Mouse (Mus musculus) adrenal gland (tissue): Measurements from ENCODE around the gene Marc1.

Source experiments
- intact Hi-C: fragments of 180-260 bp; cut with DNase I; formaldehyde crosslinking; loops from one replicate; pipeline ENCODE4 v1.15.1; 2025
- microRNA-seq, 2 experiments: library from miRNA; unstranded; fragments of <30 nt; microRNA quantifications; one replicate each; pipeline ENCODE4; 2019

Gene Marc1

DNA sequence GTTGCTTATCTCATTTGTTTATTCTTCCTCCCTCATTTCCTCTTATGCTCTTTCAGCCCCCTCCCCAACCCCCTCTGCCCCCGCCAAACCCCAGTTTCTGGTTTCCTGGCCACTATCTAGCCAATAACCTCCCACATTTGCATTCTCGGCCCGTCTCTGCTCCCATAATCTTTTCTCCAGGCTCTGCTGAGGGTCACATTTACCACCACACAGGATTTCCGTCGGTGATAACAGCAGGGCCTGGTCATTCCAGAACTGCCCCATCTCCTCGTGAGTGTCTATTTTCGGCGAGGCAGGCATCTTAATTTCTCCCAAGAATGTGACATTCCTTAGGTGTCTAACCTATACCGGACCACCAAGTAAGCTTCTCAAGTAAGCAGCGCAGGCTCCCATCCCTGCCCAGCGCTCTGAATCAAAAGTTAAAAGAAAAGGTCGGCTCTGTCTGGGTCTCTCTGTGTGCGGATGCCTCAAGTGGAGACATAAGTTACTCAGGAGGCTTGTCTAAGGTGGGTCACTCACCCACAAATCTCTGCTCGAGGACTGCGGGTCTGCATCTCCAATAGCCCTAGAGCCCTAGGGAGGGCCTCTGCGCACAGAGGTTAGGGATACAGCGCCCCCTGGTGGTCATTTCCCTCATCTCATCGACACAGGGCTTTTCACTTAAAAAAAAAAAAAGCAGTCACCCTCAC is 39.8 kb downstream of the Marc1 start:
- intact Hi-C loops = loop anchor here (10.0 kb wide), 1 partner anchor 507 kb away; no protein-coding TSS in a partner anchor

DNA sequence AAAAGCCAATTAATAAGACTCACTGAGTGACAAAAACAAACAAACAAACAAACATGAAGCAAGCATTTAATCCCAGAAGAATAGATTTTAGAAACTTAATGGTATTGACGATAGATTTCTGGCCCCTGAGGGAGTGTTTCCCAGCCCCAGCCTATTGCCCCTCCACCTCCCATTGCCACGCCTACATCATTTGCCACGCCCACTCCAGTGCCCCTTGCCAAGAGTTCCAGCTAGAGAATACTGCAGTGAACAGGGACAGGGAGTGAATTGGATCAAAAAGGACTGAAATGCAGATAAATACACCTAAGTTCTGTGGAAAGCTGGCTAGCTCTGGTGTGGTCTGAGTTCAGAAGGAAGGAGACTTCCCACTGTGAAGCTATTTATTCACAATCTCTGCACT is 47.2 kb downstream of the Marc1 start:
- intact Hi-C loops = no loop called here

DNA sequence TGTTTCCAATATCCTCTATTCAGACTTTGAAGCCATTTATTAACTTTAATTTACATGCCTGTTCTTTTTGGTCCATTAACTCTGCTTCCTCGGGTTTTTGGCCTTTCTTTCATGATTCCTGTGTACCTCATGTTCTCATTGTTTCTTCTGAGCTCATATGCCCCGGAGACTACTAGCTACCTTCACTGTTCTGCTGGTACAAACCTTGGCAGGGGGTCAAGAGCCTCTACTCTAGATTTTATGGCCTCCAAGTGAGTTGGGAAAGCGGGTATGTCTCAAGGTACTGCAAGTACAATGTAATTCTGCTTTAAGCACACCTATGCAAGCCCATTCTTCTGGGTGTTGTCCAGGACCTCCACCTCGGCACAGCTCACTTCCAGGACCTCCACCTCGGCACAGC is 48.2 kb downstream of the Marc1 start:
- intact Hi-C loops = no loop called here

DNA sequence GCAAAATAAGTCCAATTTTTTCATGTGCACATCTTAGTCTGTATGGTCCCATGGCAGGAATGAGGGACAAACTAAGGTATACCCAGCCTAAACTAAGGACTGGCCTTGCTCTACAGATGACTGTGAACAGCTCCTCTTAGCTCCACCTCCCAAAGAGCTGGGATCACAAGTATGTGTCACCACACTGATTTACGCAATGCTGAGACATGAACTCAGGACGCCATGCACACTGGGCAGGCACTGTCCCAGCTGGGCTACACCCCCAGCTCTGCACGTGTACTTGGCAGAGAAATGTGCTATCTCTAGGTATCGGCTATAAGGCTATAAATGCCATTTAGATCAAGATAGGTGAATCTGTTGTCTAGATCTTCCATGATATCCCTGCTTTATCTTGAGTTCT is 49.1 kb downstream of the Marc1 start:
- intact Hi-C loops = no loop called here

DNA sequence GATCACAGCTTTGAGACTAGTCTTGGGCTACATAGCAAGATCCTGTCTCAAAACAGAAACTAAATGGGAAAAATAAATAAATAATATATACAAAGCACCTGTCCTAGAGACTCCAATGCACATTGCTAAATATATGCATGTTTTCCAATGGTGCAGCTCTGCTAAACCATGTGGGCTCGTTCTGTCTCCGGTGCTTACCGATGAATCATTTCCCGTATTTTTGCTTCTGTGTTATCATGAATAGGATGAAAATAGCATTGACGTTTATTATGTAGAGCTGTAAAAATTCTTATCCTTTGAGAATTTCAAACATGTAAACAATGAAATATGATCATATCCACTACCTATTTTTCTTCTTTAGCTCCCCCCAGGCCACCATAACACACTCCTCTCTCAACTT is 58.4 kb downstream of the Marc1 start:
- intact Hi-C loops = no loop called here

DNA sequence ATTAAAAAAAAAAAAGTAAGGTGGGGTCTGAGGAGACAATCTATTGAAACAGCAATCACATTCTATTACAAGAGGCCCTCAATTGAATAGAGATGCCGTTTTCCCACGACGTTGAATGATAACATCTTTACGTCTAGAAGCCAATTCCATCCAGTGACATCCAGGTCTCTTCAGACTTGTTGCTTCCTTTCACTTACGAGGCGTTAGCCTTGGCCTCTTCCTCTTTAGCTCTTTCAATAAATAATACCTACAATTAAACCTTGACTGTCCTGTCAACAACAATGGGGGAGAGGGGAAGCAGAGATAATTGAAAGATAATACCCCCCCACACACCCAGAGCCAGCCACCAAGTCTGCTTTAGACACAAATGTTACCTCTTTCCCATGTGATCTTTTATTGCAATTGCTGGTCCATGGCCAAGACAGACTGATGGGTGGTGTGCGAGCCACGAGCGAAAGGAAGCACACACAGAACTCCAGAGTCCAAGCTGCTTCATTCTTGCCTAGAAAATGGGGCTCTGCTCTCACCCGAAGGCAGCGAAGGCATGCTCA is 60.9 kb downstream of the Marc1 start:
- intact Hi-C loops = no loop called here

DNA sequence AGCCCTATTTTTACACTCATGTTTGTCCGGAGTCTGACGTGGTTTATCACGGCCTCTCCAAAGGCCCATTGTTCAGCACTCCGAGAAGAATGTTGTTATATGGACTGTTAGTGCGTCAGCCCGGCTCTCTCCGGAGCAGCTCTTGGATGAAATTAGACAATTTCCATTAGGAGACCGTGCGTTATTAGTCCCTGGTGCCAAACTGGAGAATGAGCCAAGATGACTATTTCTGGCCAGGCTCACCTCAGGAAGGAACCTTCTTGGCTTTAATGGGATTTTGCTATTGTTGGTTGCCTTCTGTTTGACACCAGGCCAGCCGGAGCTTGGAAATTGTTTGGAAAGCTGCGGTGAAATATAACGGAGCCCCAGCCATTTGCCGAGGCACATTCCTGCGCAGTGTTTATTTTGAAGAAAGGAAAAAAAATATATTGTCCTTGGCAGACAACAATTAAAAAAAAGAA is 62.4 kb downstream of the Marc1 start:
- intact Hi-C loops = no loop called here

DNA sequence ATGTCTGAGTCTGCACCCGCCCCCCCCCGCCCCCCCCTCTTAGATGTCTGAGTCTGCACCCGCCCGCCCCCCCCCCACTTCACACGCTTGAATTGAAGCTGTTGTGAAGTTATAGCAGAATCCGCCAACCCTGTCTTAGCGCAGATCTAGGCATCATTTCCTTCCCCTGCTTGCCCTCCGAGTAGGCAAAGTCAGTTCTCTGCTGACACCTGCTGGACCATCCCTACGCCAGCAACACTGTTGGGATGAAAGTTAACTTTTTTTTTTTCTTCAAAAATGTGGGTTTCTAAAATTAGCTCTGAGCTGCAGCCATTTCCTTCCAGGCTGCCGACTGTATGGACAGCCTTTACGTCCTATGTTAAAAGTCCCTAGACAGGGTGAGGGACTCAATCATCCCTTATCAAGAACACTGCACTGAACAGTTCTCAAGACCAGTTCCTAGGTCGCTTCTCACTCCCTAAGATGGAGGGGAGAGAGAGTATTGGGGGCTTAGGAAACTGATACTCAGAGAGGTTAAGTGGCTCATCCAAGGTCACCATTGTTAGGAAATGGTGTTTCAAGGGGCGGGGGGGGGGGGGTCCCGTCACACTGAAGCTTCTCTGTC is 73.1 kb downstream of the Marc1 start:
- intact Hi-C loops = loop anchor here (2.0 to 5.0 kb wide), 2 partner anchors 291 to 471 kb away; no protein-coding TSS in a partner anchor

DNA sequence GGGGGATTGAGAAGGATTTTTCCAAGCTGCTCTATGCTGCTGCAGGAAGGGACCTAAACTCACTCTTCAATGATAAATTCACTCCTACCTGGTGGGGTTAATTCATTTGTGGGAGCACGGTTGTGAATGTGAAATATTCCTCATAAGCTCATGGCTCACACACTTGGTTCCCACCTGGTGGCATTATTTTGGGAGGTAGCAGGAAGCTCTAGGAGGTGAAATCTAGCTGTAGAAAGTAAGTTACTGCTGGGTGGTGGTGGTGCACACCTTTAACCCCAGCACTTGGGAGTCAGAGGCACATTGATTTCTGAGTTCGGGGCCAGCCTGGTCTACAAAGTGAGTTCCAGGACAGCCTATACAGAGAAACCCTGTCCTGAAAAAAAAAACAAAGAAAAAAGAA is 73.9 kb downstream of the Marc1 start:
- intact Hi-C loops = loop anchor here (5.0 kb wide), 1 partner anchor 470 kb away; no protein-coding TSS in a partner anchor

Small RNA genes lying within 50 kb of the gene (microRNA-seq; reads per million reads assigned to microRNA genes)
- gene Mir1981 = 173 to 186 reads per million in 2 experiments
